Mouse (Mus musculus): ENCODE measurements around the gene Dock4.

Dock4 gene

DNA sequence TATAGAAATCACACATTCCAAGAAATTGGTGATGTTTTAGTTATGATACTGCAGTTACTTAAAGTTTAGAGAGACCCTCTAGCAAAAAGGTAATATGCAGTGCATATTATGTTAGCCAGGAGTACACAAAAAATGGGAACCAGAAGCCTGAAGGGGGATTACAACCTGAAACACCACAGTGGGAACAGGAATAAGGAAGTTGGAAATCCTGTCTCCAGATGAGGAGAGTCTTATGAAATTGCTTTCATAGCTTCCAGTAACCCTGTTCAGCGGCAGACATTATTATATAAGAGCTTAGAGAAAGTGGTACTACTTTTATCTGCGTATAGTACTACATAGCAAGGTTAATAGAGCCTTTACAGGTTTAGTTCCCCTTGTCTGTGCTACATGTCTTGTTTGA, 210.1 kb downstream of the Dock4 start:
- no peak for DNase-seq

DNA sequence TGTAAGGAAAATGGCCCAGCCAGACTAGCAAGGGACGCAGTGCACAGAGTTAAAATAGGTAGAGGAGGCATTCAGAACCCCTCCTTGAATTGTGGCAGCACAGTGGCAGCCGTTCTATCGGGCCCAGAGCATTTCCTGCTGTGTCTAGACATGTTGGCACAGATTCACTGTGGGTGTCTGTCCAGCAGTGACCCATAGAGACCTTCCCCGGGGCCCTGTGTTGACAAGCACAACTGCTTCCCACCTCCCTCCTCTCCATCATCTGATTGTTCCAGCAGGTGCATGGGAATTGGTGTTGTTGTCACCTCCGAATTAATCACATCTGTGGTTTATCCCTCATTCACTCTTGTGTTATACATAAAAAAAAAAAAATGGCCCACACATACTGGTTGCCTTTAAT, 210.7 kb downstream of the Dock4 start:
- no peak for DNase-seq

DNA sequence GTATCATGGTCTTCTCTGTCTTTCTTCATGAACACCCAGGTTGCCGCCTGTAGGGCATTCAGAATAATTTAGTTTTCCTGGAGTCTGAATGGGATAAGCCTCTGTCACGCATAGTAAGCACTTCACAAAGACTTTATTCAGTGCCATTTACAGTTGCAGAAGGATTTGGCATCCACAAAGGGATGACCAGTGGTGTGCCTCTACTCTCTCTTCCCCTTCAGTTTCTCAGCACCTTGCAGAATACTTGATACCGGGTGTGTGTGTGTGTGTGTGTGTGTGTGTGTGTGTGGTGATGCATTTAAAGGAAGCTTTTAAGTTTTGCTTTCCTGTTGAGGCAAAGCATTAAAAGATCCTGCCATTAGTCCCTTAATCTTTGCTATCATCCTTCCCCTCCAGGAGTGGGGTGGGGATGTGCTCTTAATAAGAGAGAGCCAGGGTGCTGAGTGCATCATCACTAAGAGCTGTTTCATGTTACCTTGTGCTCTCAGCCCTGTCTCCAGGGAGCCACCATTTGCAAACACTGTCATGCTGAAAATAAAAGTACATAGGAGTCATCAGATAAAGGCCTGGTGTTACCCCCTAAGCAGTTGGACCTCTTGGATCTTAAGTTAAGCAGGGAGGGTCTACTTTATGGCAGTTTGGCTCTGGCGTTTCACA, 211.6 kb downstream of the Dock4 start:
- DNase-seq, result no peak

DNA sequence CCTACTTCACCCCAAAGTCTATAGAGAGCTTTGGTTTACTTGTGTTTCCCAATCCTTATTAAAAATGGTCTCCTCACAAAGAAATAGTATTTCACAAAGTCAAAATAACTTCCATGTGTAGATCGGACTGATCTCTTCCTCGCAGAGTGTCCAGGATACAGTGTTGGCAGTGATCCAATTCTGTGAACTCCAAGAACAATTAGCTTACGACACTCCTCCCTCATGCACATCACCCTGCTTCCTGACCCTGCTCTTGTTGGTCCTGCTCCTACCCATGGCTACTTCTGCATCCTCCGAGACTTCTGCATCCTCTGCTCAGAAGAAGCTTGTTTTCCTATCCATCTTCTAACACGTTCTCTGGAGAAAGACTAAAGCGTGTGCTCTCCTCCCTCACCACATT, 213.9 kb downstream of the Dock4 start:
- no peak for DNase-seq

GRCm38 (mm10) chr12:40669460-40669859, 223.7 kb downstream of the Dock4 start:
- no peak for DNase-seq

- no peak for DNase-seq
Observed at GRCm38 (mm10) chr12:40670766-40671165, 225.0 kb downstream of the Dock4 start.

DNA sequence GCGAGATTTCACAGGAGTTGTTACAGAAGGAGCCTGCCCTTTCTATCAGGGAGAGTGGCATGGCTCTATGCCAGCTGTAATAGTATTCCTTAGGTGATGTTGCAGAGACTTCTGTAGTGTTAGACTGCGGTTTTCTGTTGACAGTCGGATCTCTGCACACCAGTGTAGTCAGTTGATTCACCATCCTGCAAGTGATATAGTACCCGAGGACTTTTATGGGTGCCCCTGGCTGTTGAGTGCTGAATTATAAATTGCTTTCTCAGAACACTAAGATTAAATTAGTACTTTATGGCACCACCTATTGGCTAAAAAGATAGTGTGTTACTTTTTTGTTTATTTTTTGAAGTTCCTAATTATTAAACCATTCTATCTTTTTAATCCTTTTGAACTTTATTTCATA, 234.0 kb downstream of the Dock4 start:
- DNase-seq, result no peak

GRCm38 (mm10) chr12:40680551-40680950, 234.8 kb downstream of the Dock4 start:
- DNase-seq, result no peak

GRCm38 (mm10) chr12:40691444-40691843, 245.7 kb downstream of the Dock4 start:
- DNase-seq, result no peak

- no peak for DNase-seq
Observed at GRCm38 (mm10) chr12:40694082-40694721, 248.4 kb downstream of the Dock4 start.

GRCm38 (mm10) chr12:40698330-40698729, 252.6 kb downstream of the Dock4 start:
- no peak for DNase-seq

DNA sequence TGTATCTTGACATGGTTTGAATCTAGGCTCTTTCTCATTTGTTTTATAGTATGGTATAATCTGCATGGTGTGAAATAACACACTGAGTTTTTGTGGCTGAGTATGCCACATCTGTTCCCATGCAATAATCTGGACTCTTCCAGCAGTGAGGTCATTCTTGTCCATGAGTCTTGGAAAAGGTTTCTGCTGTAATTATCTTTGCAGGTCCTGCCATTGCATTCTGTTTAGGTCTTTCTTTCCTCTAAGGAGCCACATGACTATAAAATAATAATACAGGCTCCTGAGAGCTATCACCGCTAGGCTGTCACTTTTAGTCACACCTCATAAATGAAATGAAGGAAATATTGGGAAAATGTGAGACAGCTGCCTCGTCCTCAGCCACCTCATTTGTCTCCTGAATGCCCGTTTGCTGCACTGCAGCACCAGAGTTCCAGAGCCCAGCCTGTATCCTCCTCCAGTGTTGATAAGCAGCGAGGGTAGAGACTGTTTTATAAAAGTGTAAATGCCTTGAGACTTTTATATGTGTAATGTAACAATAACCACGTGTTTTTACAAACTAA, 256.6 kb downstream of the Dock4 start:
- no peak for DNase-seq

DNA sequence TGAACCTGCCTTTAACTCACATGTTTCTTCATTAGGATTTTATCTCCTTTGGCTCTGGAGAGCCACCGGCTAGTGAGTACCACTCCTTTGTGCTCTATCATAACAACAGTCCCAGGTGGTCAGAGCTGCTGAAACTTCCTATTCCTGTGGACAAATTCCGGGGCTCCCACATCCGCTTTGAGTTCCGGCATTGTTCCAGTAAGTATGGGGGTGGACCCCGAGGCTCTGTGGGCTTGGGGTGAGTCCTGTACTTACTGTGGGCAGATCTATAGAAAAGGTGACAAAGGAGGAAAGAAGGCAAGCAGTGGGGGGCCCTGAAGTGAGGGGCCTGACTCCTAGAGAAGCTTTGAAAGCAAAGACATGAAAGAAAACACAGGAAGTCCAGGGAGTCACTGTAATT, 258.5 kb downstream of the Dock4 start:
- no peak for DNase-seq

GRCm38 (mm10) chr12:40707108-40707507, 261.4 kb downstream of the Dock4 start:
- DNase-seq, result no peak

DNA sequence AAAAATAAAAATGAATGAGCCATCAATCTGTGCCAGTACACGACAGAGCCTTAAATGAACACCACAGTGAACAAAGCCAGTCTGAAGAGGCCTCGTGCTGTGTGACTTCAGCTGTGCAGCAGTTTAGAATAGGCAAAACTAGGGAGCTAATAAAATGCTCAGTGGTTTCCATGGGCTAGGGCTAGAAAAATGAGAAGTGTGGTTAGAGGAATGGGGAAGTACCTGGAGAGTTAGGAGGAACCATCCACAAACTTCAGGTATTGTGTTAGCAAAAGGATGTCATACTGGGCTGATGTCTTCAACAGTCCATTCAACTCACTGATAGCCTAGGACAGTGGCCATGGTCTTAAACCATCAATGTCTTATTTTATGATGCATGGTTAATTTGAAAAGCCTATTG, 263.3 kb downstream of the Dock4 start:
- no peak for DNase-seq

- DNase-seq, result no peak
Observed at GRCm38 (mm10) chr12:40712235-40712634, 266.5 kb downstream of the Dock4 start.

- DNase-seq, result no peak
Observed at GRCm38 (mm10) chr12:40714288-40714687, 268.5 kb downstream of the Dock4 start.

GRCm38 (mm10) chr12:40715174-40715573, 269.4 kb downstream of the Dock4 start:
- DNase-seq, result no peak

DNA sequence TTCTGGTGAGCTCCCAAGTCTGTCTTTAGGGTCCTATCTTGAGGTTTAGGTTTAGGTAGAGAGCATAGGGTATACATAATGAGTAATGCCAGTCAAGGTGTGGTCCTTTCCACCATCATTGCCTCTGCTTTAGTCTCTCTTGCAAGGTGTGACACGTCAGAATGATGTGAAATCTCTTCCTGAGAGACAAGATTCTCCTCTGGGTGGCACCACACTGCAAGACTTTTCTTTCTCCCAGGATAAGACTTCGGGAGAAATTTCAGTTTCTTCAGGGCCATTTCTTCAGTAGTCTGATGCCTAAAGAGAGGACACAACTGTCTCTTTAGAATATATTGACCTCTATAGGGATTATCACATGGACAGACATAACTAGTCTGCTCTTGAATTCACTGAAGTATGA, 282.6 kb downstream of the Dock4 start:
- DNase-seq, result no peak

DNA sequence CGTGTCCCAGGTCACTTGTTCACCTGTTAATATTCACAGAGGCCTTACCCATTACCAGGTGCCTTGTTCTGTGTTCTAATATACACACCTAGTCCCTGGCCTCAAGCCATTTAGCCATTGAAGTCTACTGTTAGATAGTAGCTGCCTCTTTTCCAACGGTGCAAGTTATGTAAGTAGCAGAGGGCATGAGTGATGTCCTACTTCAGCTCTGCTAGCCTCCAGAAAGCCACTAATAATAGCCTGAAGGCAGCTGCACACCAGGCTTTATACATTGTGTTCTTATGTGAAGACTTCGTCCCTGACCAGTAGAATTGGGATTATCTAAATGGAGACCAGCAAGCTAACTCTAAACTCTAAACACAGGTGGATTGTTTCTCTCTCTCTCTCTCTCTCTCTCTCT, 285.0 kb downstream of the Dock4 start:
- DNase-seq, result no peak

GRCm38 (mm10) chr12:40745501-40745900, 299.7 kb downstream of the Dock4 start:
- DNase-seq, result no peak

- DNase-seq, result no peak
Observed at GRCm38 (mm10) chr12:40746081-40746480, 300.3 kb downstream of the Dock4 start.

- no peak for DNase-seq
Observed at GRCm38 (mm10) chr12:40759281-40759680, 313.5 kb downstream of the Dock4 start.

GRCm38 (mm10) chr12:40767258-40767816, 321.6 kb downstream of the Dock4 start:
- DNase-seq, result no peak

Data from right cerebral cortex, adult 18-20 months (tissue).